Mouse (Mus musculus): ENCODE data around the gene Sag. TPM values are rescaled to one million over a fixed set of nuclear protein-coding genes. Genes with fewer than 3 reads are reported as not detected.
A peak's percentile ranks its signal among the peaks of the same experiment; 100 is the strongest.

The Sag gene
- 1 to 10 TPM; 6.2 to 6.4 TPM for polyA plus RNA-seq (2017; shearing (Covaris generic))

DNA sequence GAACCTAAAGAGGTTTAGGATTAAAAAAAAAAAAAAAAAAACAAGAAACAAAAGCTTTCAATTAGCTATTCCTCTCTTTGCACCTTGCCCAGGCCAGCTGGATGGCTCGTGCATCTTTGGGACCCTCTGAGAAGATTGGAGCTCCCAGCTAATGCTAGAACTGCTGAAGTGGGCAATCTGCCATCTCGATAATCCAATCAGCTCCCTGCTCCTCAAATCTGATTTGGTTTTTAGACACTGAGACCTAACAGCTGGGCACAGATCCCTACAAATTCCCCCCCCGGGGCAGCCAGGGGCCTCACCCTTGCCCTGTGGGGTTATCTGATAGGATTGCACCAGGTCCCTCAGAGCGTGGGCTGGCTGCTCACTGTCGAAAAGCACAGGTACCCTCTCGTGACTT, at the start of gene Sag:
TSS of gene Sag (plus strand) at position 105 of the 400 bp plus-strand sequence.
- no peak for ATAC-seq

DNA sequence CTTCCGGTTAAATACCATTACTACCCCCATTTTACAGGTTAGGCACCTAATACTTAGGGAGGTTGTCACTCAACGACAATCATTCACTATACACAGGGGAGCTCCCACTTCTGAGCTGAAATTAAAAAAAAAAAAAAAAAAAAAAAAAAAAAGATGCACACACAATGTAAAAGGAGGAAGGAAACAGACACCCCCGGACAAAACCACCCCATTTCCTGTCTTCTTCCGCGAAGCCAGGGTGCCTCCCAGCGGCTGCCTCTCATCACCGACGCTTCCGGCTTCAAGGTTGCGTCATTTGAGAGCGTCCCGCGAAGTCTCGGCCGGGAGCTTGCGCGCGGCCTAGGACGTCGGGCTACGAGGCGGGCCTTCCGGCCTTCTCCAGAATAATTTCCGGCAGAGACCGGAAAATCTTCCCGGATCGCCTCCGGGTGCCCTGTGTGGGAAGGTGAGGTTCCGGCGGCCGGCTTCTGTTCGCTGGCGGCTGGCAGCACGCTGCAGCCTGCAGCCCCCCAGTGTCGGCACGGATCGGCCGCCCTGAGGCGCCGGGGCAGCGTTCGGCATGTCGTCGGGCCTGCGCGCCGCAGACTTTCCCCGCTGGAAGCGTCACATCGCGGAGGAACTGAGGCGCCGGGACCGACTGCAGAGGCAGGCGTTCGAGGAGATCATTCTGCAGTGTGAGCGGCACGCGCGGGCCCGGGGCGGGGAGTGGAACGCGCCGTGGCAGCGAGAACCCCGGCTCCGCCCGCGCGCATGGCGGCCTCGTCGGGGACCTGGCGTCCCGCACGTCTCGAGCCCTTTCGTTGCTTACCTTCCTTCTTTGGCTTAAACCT, 47.6 kb upstream of the Sag start, which contains the start of gene Atg16l1:
TSS of gene Atg16l1 (plus strand) at position 230 of the 830 bp plus-strand sequence.
- peak; percentile 97 for ATAC-seq

DNA sequence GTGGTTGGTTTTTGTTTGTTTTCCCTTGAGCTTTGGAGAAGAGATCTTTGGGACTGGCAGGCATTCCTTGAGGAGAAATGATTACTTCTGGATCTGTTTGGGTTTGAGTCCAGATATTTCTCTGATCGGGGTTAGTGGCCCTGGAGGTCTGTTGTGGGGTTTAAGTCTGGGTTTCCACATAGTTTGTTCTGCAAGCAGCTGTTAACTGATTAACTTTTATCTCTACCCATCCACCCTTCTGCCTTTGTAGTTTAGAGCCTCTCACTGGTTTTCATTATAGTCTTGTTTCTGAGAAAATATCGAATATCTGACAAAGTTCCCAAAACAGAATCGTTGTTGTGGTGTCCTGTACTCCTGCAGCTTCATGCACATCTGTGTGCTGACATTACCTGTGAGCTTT, 39.7 kb upstream of the Sag start:
- ATAC-seq = no peak

DNA sequence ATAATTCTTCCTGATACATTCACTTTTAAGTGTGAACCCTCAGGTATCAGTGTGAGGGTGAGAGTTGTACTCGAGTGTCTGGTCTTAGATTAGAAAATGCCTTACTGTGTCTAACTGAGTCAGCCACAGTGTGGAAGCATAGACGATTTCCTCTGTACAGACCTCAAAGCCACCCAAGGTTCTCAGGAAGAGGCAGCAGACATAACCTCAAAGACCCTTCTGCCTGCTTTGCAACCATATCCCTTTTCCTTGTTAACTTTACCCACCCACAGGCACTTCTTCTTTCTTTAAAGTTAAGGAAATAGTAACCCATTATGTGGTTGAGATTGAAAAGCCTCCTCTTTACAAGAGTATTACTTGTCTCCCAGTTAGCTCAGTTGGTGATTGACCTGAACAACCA, 37.7 kb upstream of the Sag start:
- no peak for ATAC-seq

DNA sequence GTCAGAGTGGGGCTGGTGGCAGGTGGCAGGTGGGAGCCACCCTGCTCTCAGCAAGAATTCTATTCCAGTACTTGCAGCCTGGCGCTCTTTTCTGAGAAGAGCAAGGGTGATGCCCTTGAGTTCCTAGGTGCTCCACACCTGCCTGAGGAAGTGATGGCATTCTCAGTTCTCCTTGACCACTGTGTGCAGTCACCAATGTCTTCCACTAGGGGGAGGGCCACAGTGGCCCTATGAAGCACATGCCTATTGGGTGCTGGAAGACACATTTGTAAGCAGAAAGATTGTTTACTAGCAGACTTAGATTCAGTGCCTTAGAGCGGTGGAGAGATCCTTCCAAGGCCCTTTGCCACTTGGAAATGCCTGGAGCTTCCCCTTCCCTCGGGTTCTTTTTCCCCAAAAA, 37.2 kb upstream of the Sag start:
- ATAC-seq = peak; percentile 85

DNA sequence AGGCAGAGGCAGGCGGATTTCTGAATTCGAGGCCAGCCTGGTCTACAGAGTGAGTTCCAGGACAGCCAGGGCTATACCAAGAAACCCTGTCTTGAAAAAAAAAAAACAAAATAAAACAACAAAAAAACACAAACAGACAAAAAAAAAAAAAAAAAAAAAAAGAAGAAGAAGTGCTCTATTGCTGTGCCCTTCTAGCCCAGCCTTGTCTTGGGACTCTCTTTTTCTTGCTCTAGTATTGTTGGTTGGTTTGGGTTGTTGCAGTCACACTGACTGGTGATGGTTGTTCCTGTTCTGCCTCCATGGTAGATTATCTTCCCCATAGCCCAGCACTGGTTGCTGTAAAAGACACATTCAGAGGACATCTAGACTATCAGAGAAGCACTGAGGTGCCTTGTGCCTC, 34.2 kb upstream of the Sag start:
- ATAC-seq = no peak

DNA sequence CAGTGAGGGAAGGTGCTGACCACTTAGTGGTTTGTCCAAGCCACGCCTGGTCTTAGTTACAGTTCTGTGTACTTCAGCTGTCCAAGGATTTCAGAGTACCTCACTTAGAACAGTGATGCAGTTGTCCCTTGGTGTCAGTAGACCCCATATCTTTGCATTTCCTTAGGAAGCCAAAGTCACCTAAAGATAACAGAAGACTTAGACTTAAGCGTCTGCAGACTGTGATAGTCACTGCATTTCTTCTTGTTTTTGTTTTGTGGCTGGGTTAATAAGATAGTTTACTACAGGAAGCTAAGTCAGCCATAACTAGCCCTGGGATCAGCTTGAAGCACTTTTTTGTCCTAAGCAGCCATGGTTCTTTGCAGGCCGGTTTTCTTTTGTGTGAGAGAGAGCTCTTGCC, 33.0 kb upstream of the Sag start:
- ATAC-seq = no peak

DNA sequence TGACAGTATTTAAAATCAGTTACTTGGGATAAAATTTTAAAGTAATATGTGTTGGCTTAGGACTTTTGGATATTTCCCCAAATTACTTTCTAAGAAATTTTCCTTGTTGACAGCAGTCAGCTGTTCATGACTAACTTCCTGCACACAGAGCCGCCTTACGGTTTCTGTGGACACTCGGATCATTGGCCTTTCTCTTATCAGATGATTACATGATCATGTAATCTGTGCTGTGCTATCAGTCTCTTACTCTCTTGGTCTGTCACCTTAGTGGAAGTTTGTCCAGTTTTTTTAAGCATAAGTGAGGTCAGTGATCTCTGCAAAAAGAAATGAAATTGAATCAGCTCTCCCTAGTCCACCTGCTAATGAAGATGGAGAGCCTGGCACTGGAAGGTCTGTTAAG, 31.8 kb upstream of the Sag start:
- ATAC-seq = no peak

DNA sequence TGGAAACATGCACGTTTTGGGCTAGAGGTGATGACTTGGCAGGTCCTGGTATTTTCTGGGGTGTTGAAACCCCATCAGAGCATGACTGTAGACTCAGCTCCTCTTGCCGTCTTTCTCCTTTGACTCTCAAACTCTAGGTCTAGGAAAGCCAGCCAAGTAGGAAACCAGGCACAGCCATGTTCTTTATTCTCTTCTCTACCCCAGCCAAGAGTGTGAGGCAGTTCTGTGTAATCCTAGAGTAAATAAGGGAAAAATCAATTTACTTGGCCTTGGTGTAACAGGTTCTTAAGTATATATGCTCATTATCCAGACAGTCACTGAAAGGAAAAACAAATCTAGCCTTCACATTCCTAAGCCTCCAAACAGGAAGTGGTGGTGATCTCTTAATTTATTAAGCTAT, 30.1 kb upstream of the Sag start:
- no peak for ATAC-seq

DNA sequence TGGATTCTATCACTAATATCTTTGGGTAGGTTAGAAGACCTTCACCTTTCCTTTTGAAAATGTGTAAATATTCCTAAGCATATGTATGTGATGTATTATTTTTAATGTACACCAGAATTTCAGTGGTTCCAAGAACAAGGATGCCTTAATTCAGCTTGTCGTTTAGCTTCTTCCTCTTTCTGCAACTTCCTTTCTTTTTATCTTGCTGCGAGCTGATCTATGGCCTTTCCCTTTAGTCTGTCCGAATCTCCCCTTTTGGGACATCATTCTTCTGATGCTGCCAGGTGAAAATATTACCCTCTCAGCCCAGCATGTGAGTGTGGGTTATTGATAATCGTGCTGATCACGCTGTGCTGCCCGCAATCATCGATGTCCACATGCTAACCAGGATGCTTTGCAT, 28.6 kb upstream of the Sag start:
- no peak for ATAC-seq

DNA sequence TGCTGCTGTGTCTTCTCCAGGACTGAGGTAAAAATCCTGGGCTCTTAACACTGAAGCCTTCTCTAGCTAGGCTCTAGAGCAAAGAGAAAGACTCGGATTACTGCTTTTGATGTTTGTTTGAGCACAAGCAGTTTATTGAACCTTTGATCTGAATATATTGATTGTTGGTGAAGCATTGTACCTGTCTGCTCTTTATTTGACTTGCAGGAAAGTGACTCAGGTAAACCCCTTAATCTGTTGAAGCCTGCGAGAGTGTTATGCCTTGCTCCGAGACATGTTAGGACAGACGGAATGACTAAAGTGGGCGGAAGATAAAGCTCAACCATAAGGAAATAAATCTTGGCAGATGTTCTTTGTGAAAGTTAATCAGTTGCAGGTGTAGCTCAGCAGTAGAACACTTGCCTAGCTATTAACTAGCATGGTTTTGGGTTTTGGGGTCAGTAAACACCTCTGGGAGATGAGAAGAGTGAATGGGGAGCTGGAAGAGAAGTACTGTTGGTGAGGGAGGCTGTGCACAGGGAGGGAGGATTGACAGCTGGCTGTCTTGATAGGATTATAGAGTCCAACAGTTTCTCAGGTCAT, 24.2 kb upstream of the Sag start:
- ATAC-seq = no peak

DNA sequence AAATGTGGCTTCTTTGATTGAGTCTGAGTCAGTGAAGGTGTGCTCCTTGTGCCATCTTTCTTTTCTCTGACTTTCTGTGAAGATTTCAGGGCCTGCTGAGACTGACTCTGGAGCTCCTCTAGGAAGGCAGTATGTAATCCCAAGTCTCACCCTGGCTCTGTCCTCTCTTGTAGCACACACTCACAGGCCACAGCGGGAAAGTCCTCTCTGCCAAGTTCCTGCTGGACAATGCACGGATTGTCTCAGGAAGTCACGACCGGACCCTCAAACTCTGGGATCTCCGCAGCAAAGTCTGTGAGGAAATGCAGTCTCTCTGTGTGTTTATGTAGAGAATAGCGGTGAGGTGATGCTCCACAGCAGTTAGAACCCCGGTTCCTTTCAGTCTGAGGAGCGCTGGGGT, 17.8 kb upstream of the Sag start:
- no peak for ATAC-seq

DNA sequence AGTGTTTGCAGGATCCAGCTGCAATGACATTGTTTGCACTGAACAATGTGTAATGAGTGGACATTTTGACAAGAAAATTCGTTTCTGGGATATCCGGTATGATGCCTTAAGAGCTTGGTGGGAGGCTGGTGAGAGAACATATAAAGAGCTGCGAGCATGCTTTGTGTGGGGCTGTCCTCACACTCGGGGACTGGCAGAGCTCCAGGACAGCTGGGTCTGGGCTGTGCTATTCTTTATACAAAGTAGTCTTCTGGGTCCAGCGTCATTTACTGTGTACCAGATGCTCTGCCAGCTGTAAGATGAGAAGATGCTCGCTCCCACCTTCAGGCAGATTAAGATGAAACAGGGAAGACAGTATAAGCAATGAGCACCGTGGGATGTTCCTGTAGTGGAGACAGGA, 17.2 kb upstream of the Sag start:
- no peak for ATAC-seq

DNA sequence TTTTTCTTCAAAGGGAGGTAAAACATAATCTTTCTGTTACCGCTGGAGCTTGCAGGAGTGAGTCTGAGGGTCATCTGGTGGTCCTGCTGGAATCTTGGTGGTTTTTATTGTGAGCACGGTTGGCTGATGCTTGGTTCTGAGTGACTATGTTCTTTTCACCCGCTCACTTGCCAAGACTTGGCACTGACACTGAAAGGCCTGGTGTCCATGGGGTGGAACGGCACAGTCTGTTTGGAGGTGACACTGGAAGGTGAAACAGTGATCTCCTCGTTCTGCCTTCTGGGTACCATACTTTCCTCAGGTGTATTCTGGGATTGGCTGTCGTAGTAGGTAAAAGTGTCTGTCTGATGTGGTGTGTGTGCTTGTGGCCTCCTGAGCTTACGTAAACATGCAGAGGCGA, 13.8 kb upstream of the Sag start:
- no peak for ATAC-seq

DNA sequence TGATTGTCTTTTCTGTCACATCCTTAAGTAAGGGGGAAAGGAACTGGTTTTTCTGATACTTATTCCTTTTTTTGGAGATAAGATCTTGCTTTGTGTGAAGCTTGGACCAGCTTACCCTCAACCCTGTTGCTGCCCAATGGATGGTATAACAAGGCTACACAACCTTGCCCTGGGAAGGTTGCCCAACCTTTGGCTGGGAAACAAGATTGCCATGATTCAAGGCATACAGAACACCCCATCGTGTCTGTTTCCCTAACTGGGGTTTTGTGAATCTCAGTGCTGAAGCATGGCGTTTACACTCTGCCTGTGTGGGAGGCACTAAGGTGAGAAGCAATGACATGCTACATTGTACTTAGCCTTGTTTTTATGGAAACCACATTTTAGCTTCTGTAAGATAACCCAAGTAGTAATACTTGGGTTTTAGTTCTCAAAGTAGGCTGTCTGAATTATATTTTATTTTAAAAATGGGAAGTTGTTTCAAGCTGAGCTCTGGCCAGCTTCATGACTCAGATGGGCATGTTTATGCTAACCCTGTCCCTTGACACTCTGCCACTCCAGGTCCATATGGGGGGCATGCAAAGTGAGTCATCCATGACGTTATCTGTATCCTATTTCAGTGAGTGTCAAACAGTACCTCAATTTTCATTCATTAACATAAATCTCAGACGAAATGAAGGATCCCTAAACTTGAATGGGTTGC, 10.9 kb upstream of the Sag start:
- no peak for ATAC-seq

DNA sequence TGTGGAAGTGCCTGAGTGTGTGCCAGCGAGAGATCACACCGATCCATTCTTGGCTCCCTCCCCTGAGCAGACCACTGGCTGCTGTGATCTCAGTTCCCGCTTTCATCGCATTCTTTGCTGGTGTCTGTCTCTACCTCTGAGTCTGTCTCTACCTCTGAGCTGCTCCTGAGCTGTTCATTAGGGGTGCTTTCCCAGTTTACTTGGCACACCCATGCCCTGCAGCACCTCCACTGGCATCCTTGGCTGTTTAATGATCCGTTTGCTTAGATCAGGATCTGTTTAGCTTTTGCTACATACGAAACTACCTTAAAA, 10.4 kb upstream of the Sag start:
- no peak for ATAC-seq

DNA sequence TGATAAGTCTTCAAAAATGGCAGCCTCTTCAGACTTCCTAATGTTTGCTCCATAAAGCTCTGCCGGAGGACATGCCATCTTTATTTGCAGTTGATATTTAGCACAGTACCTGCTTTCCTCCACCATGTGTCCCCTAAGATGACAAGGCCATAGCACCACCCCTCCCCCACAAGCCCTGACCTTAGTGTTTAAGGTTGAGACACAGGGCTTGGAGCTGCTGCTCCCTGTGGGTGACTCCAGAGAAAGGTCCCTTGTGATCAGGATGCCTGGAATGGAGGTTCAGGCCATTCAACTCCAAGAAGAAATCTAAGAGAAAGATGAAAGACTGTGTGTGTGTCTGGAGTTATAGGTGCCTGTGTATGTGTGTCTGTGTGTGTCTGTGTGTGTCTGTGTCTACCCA, 5.8 kb upstream of the Sag start:
- no peak for ATAC-seq

DNA sequence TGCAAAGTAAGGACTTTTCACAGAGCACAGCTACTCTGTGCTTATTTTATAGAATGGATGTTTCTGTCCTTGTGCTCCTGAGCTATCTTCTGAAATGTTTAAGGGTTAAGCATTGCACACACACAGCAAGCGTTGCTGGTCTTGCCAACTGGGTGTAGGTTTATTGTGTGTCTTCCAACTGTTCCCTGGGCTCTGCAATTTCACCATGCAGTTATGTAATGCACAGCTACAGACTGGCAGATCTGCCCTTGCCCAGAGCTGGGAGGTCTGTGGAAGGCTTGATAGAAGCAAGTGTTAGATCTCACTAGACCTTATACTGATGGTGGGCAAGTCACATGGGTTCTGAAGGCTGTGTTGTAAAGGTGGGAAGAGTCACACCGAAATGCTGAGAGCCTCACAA, 5.2 kb upstream of the Sag start:
- no peak for ATAC-seq

DNA sequence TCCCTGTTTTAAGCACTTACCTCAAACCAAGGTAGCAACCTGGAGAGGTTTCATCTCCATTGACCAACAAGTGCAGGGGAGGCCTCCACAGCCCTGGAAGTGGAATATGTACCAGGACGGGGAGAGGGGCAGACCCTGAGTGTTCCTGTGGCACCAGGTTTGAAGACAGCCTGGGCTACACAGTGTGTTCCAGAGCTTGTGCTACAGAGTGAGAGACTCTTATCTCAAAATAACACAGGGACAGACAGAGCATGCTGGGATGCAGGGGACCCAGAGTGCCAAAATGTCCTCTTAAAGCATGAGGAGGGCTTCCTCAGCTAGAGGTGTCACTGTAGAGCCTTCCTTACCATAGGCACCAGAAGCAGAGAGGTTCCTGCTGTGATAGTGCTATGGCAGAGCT, 4.3 kb downstream of the Sag start:
- no peak for ATAC-seq

DNA sequence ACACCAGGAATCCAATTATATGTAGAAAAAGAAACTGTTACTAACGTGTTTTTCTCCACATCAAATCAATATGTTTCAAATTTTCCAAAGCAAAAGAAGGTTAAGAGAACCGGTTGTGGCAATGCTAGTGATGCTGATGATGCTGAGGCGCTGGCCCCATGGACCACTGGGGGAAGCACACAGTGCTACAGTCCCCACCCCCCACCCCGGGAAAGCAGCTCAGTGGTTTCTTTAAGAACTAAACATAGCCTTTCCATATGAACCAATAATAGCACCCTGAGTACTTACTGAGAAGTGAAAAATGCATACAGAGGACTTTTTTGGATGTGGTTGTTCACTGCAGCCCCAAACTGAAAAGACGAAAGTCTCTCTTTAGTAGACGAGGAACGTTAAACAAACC, 7.9 kb downstream of the Sag start:
- peak; percentile 65 for ATAC-seq

DNA sequence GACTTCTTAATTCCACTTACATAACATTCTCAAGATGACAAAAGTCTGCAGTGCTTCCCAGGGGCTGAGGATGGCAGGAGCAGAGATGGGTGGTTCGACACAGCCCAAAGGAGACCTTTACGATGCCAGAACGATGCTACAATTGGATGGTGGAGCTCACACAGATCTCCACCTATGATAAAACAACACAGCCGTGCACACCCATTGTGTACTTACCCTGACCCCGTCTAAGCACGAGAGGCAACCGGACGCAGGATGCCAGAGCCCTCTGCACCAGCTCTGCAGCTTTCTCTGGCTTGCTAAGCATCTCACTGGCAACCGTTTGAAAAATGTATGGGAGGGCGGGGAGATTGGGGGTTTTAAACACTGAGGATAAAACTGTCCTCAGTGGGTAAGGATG, 8.6 kb downstream of the Sag start:
- peak; percentile 61 for ATAC-seq

DNA sequence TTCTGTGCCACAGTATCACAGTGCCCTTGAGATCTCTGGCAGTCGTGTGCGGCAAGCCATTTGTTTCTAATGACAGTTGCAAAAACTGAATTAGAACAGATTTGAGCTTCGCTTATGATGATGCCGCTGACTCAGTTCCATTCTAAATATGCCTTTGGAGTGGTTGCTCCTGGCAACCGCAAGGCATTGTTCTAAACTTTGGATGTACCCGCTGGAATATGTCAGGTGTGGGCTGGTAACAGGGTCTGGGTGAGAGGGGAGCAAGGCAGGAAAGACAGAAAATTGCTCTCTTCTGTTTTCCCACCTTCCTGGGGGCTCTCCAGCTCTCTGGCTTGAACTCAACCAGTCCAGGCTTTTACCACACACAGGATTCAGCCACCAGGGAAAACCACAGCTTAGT, 9.7 kb downstream of the Sag start:
- no peak for ATAC-seq

DNA sequence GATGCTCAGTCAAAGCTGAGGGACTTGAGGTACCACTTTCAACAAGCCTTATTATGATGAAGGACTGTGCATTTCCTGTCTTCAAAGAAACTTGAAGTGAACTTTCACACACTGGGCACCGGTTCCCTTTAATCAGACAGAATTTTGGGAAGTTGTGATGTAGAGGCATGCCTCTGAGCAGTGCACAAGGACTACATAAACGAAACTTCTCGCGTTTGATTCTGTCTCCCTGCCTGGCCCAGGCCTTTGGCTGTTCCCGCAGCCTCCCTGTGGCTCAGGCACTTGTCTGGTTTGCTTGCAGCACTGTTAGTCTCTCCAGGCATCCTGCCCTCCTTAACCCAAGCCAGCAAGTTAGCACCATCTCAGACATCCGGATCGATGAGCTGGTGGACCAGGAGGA, 10.2 kb downstream of the Sag start:
- ATAC-seq = peak; percentile 27

DNA sequence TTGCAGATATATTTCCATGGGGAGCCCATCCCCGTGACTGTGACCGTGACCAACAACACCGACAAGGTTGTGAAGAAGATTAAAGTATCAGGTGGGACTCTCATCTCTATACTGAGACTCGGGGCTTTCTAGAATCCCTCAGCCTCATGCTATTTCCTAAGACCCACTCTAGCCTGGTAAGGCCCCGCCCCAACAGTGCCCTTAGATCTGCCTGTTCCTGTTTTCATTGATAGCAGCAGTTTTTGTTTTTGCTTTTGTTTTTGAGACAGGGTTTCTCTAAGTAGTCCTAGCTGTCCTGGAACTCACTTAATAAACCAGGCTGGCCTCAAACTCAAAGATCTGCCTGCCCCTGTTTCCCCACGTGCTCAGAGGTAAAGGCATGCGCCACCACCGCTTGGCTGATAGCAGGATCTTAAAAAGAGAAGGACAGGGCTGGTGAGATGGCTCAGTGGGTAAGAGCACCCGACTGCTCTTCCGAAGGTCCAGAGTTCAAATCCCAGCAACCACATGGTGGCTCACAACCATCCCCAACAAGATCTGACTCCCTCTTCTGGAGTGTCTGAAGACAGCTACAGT, 21.0 kb downstream of the Sag start:
- ATAC-seq = no peak

All from CD4-positive, CD25-positive, alpha-beta regulatory T cell, adult 4 months (primary cell).